Mouse (Mus musculus): ENCODE data around the gene Ift20.
"Not testable (repeated sequence)": the region's sequence is repeated elsewhere in the genome, so short reads cannot be mapped to it uniquely, and the experiment has no call there.

The Ift20 gene

DNA sequence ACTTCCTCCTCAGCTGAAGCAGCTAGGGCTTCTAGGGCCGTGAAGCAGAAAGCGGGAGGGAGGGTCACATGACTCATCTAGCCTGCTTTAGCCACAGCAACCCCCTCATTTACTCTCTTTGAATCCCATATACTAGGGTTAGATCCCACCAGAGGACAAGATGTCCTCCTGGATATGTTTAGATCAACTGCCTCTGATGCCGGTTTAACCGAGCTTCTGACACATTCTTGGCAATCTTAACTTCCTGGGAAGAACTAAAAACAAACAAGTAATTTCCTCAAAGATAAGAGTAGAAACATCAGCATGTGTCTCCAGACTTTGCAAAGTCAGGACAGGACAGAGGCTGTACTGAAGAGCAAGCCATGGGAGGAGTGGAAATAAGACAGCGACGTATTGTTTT is 30.6 kb downstream of the Ift20 start:
- no peak for DNase-seq (ENCODE audit: low spot score)

DNA sequence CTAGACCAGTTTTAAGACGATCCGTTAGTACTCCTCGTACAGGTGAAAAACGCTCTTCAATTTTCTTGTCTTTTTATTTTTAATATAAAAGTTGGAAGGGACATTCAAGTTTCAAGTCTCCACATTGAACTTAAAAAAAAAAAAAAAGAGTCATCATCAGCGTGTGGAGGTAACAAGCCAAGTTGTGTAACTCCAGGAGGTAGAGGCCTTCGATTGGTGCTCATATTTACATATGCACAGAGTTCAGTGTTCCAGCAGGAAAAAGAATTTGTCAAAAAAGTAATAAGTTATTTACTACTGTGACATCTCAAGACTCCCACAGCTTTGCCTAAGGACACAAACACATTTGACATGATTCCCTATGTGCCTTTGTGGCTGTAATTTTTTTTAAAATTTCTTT is 31.5 kb downstream of the Ift20 start:
- no peak for DNase-seq (ENCODE audit: low spot score)

DNA sequence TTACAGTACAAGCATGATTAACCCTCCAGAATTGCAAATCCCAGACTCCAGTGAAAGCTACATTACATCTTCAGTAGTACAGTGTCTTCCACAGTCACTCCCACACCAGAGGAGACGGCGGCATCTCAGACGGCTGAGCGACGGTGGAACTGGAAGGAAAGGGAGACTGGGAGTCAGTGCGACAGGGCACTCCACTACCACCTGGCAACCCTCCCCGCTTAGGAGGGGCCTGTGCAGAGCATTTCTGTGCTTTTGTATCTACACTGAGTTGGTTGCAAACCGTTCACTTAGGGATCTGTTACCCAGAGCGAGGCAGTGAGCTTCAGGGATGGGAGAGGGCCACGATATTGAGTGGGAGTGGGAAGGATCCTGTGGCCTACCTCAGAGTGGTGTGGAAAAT is 32.7 kb downstream of the Ift20 start:
- DNase-seq (ENCODE audit: low spot score): no peak

DNA sequence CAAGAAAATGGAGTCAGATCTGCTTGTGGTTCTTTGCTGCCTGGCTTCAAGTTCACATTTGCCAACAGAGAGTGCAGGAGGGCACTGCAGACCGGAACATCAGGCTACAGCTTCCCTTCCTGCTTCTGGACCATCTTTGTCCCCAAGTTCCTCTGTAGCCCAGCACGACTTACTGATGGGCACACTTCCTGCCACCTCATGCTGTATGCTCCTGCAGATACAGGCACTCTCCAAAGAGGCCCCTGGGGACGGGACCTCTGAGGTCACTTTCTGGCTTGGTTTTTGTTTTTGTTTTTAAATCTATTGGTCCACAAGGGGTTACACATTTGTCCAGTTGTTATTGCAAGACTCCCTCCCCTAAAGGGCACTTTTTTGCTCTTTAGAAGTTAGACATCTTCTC is 33.6 kb downstream of the Ift20 start:
- no peak for DNase-seq (ENCODE audit: low spot score)

DNA sequence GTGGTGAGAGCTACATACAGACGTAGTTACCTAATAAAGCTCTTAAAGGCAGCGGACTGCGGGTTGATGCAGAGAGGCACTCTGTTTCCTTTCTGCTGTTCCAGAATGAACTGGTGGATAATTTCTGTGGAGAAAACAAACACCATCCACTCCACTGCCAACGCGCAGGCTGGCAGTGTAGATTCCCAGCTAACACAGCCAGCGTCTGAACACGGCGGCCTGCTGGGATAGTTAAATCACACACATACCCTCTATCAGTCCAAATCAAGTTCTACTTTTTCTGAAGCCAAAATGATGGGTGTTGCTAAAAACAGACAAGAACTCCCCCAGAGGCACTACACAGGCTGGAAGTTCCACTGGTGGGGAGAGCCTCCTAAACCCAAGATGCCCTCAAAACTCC is 35.3 kb downstream of the Ift20 start:
- peak; percentile 54 for DNase-seq (ENCODE audit: low spot score)

DNA sequence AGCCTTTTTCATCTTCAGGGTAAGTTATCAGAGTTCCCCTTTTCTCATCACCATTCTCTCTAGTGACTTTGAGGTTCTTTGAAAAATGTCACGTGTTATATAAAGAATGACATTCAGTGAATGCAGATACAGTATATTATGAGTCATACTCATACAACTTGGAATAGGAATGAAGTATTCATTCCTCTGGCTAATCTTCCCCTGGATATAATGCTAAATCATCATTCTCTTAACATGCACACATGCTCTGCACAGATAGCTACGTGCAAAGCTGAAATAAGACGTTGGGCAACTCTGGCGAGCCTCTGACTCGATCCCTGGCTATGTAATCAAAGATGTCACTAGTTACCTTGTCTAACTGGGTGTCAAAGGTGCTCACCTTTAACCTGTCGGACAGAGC is 35.7 kb downstream of the Ift20 start:
- no peak for DNase-seq (ENCODE audit: low spot score)

DNA sequence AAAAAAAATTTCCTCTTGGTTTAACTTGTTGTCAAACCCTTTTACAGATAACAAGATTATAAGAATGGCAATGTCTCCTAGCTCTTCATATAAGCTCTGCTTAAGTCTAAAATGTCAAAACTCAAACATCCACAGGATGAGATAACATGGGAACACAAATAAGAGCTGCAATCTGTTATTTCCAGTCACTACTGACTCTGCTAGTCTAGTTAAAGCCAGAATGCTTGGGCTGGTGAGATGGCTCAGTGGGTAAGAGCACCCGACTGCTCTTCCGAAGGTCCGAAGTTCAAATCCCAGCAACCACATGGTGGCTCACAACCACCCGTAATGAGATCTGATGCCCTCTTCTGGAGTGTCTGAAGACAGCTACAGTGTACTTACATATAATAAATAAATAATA is 37.9 kb downstream of the Ift20 start:
- DNase-seq (ENCODE audit: low spot score): not testable (repeated sequence)

DNA sequence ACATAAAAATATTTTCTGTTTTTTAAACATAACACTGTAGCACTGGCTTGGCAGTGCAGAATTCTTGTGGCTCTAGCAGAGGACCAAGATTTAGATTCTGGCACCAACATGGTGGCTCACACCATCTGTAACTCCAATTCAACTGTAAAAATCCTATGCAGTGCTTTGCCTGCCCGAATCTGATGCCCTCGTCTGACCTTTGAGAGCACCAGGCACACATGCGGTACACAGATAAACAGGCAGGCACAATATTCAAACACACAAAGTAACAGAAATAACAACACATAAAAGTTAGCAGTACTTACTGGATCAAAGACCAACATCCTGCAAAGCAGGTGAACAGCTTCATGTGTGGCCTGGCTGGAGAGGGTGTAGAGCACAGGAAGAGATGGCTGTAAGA is 38.4 kb downstream of the Ift20 start:
- DNase-seq (ENCODE audit: low spot score): no peak

DNA sequence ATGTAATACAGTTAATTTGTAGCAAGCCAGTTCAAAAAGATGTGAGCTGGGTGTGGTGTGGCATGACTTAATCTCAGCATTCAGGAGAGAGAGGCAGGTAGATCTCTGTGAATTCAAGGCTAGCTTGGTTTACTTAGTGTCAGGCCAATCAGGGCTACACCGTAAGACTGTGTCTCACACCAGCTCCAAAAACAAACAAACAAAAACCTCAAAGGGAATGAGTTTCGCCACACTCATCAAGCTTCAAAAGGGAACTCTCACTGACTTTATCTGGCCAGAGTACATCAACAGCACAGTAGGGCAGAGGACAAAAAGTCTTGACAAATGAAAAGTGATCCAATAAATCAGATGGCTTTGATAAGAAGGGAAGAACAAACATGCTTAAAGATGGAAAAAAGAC is 38.8 kb downstream of the Ift20 start:
- no peak for DNase-seq (ENCODE audit: low spot score)

DNA sequence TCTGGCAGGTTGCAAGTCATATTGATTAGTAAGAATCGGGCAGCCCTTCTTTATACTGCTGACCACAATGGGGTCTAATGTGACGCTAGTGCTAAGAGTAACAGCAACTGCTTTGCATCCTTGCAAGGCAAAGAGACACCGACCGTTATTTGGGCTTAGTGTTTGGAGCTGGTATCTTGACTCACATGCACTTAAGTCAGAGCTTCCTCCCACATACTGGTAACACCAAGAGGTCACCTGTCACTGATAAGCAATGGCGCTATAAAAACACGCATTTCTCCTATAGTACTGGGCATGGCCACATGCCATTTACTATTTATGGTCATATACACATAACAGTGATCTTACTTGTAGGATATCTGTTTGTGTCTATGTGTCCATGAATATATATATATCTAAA is 46.7 kb downstream of the Ift20 start:
- no peak for DNase-seq (ENCODE audit: low spot score)

DNA sequence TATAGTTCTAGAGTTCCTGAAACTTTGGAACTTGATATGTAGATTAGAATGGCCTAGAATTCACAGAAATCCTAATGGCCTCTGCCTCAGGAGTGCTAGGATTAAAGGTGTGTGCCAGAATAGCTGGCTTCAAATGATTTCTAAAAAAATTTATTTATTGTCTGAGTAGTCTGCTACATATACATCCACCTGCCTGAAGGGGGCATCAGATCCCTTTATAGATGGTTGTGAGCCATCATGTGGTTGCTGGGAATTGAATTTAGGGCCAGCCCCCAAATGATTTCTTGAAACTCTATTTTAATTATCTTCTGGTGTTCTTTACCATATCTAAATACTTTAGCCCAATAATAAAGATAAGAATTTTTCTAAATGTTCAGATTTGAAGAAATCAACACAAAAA is 49.9 kb downstream of the Ift20 start:
- no peak for DNase-seq (ENCODE audit: low spot score)

DNA sequence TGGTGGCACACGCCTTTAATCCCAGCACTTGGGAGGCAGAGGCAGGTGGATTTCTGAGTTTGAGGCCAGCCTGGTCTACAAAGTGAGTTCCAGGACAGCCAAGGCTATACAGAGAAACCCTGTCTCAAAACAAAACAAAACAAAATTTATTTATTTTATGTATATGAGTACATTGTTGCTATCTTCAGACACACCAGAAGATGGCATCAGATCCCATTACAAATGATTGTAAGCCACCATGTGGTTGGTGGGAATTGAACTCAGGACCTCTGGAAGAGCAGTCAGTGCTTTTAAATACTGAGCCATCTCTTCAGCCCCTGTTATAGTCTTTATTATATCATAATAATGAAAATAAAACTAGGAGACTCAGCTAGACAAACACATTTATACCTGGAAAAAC is 51.5 kb downstream of the Ift20 start:
- not testable (repeated sequence) for DNase-seq (ENCODE audit: low spot score)
